Mouse (Mus musculus) forebrain, postnatal 0 days (tissue): Measurements from ENCODE around the gene Senp2. TPM values are rescaled to one million over a fixed set of nuclear protein-coding genes. Genes with fewer than 3 reads are reported as not detected.
"Not testable (repeated sequence)": the region's sequence is repeated elsewhere in the genome, so short reads cannot be mapped to it uniquely, and the experiment has no call there.

Experiments
- ATAC-seq: fragments of 200-750 bp; cut with Nextera tagmentation; 2 replicates; pipeline ENCODE4 v1.8.0; 2017; ENCODE audit warnings: mild to moderate bottlenecking, moderate library complexity
- DNase-seq: peaks from one replicate; pipeline ENCODE4 v3.0.0-alpha.2; 2015
- H3K27ac ChIP-seq: fragments of 300-500 bp; sonication (generic); 2 replicates; pipeline ENCODE4 v1.5.1; 2014; ENCODE audit warnings: low read depth, mild to moderate bottlenecking, antibody characterized with exemption, low read length, moderate library complexity, mixed read lengths
- H3K27me3 ChIP-seq: fragments of 300-500 bp; sonication (generic); 2 replicates; pipeline ENCODE4 v1.6.1; 2014; ENCODE audit warnings: mild to moderate bottlenecking, low read length, mixed read lengths; ENCODE audit not compliant: insufficient read depth
- H3K36me3 ChIP-seq: fragments of 300-500 bp; sonication (generic); 2 replicates; pipeline ENCODE4 v1.6.1; 2014; ENCODE audit warnings: mild to moderate bottlenecking, moderate library complexity; ENCODE audit not compliant: insufficient read depth
- H3K4me1 ChIP-seq: fragments of 300-500 bp; sonication (generic); 2 replicates; pipeline ENCODE4 v1.6.1; 2014; ENCODE audit warnings: antibody characterized with exemption; ENCODE audit not compliant: insufficient read depth
- H3K4me2 ChIP-seq: fragments of 300-500 bp; sonication (generic); 2 replicates; pipeline ENCODE4 v1.6.1; 2014; ENCODE audit warnings: low read depth, mild to moderate bottlenecking, moderate library complexity
- H3K4me3 ChIP-seq: fragments of 300-500 bp; sonication (generic); 2 replicates; pipeline ENCODE4 v1.5.1; 2014; ENCODE audit warnings: low read depth, low read length, mixed read lengths
- H3K9ac ChIP-seq: fragments of 300-500 bp; sonication (generic); 2 replicates; pipeline ENCODE4 v1.6.1; 2014; ENCODE audit warnings: mild to moderate bottlenecking
- H3K9me3 ChIP-seq: fragments of 300-500 bp; sonication (generic); 2 replicates; pipeline ENCODE4 v1.6.1; 2016; ENCODE audit warnings: low read length
- CTCF ChIP-seq: sonication (generic); IDR thresholded peaks from 2 replicates; pipeline ENCODE4 v1.5.1; 2016; ENCODE audit warnings: antibody characterized with exemption, control low read depth, low read depth
- WGBS: fragments of 180-500 bp; shearing (Covaris S2); extraction: QIAGEN DNeasy Blood & Tissue Kit; methylation state at CpG from one replicate; pipeline ENCODE4 v1.1.7; 2014; 5-methylcytosine and 5-hydroxymethylcytosine counted together
- polyA plus RNA-seq: library from polyadenylated mRNA; unstranded; fragments of >200 nt; fragmentation: Nextera tagmentation; extraction: Ambion mirVana; gene quantifications from 2 replicates; pipeline ENCODE4 v1.2.1, GENCODE M21; 2015
- total RNA-seq: library from RNA; depleted of rRNA; stranded (reverse); fragments of >200 nt; gene quantifications from 2 replicates; pipeline ENCODE4 v1.2.3, GENCODE M21; 2014

Gene Senp2
- total and polyA plus RNA-seq, 2 experiments from 2014 or later, result 42.1 to 49.1 TPM

DNA sequence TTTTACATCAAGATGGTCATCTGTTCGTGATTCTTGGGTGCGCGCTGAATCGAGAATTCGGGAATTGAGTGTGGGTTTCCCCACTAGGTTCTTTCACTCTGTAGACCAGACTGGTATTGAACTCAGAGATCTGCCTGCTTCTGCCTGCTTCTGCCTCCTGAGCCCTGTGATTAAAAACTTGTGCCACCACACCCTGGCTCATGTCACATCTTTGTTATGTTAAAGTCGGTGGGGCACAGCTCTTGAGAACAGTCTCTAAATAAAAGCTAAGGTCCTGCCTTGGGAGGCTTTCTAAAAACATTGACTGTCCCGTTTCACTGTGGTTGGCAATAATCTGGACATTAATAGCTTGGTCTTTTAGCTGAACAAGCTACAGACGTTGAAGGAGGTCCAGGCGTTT is 26.1 kb upstream of the Senp2 start:
- ATAC-seq (no peak), DNase-seq (no peak)
- WGBS, result 92% methylated on average over 9 of the region's 9 CpGs
- no peak for TF ChIP-seq CTCF
- H3K4me2 ChIP-seq, result no peak overlapping the region
- H3K27me3 ChIP-seq, result no peaks in the 10 kb centered on the region
- no peaks in the 10 kb centered on the region for H3K9me3 ChIP-seq
- no peaks in the 10 kb centered on the region for H3K36me3 ChIP-seq
- no peak overlapping the region for H3K4me3 ChIP-seq
- no peak overlapping the region for H3K9ac ChIP-seq
- no peaks in the 10 kb centered on the region for H3K4me1 ChIP-seq
- no peak overlapping the region for H3K27ac ChIP-seq

DNA sequence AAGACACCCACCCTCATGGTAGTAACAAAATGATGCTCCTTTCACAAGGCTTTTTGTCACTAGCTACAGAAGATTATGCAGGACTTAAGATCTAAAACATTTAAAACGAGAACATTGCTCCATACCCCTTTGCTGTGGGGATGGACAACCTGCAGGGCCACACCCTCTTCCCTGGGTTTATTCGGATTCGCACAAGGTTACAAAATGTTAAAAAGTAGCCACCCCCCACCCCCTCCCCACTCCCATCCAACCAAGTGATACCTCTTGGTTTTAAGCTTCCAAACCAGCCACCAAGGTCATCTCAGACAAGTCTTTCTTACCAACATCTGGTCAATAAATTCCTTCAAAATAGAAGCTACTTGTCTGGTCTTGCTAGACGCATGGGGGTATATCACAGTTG is 25.7 kb upstream of the Senp2 start:
- DNase-seq (no peak), ATAC-seq (no peak)
- no peaks in the 10 kb centered on the region for H3K36me3 ChIP-seq
- H3K27ac ChIP-seq, result no peak overlapping the region
- 93% methylated on average over 4 of the region's 4 CpGs for WGBS
- H3K4me2 ChIP-seq, result no peak overlapping the region
- H3K4me1 ChIP-seq, result no peaks in the 10 kb centered on the region
- TF ChIP-seq CTCF, result no peak
- H3K4me3 ChIP-seq, result no peak overlapping the region
- no peaks in the 10 kb centered on the region for H3K27me3 ChIP-seq
- H3K9me3 ChIP-seq, result no peaks in the 10 kb centered on the region
- no peak overlapping the region for H3K9ac ChIP-seq

DNA sequence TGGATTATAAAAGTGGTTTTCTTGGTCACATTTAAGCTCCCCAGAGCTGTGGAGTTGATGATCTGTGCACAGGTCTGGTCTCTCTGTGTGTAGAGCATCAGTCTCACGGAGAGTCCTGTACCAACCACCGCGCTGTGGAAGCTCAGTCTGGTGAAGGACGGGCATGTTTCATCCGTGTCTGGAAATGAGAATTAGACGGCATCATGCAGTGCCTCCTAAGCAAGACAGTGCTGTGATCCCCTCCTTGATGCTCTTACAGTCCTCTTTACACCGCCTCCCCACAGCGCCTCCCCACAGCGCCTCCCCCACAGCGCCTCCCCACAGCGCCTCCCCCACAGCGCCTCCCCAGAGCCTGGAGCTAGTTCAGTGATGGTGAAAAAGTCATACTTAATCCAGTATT is 25.2 kb upstream of the Senp2 start:
- Histone ChIP-seq H3K27ac (no peak overlapping the region), H3K9me3 (no peaks in the 10 kb centered on the region), H3K9ac (no peak overlapping the region), H3K4me1 (no peaks in the 10 kb centered on the region), H3K4me3 (no peak overlapping the region), H3K4me2 (no peak overlapping the region), H3K27me3 (no peaks in the 10 kb centered on the region), H3K36me3 (no peaks in the 10 kb centered on the region)
- ATAC-seq (no peak), DNase-seq (no peak)
- TF ChIP-seq CTCF, result no peak
- 88% methylated on average over 12 of the region's 12 CpGs for WGBS

DNA sequence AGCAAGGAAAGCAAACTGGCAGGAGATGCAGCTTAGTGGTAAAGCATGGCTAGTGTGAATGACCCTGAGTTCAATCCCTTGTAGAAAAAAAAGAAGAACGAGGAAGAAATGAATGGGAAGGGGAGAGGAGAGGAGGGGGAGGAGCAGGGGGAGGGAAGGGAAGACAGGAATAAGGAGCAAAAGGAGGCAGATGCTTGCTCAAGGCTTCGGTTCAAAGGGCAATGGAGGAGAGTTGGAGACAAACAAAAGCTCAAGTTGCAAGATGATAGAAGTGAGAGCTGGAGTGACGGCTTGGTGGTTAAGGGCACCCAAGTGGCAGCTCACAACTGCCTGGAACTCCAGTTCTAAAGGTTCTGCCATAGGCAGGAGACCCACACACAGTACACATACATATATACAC is 23.1 kb upstream of the Senp2 start:
- Histone ChIP-seq H3K27me3 (no peaks in the 10 kb centered on the region), H3K9ac (no peak overlapping the region), H3K36me3 (no peaks in the 10 kb centered on the region), H3K9me3 (no peaks in the 10 kb centered on the region), H3K4me2 (no peak overlapping the region), H3K27ac (no peak overlapping the region), H3K4me1 (no peaks in the 10 kb centered on the region), H3K4me3 (no peak overlapping the region)
- 63% methylated on average over 3 of the region's 3 CpGs for WGBS
- TF ChIP-seq CTCF, result no peak
- ATAC-seq (no peak), DNase-seq (no peak)

DNA sequence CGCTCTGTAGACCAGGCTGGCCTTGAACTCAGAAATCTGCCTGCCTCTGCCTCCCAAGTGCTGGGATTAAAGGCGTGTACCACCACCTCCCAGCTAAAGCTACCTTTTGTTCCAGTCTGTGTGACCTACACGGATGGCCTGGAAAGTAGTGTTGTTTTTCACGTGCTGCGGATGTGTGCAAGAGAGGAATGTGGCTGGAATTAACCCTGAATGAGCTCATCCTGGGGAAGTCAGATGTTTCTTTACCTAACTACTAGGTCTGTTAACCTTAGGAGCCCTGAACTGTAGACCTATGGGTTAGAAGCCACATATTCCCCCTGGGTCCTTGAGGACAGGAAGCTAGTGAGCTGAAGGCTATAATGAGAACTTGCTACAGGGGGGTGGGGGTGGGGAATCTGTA is 21.3 kb upstream of the Senp2 start:
- Histone ChIP-seq H3K4me1 (no peaks in the 10 kb centered on the region), H3K27me3 (no peaks in the 10 kb centered on the region), H3K36me3 (no peaks in the 10 kb centered on the region), H3K27ac (no peak overlapping the region), H3K9ac (no peak overlapping the region), H3K4me2 (no peak overlapping the region), H3K9me3 (no peaks in the 10 kb centered on the region), H3K4me3 (no peak overlapping the region)
- 71% methylated on average over 5 of the region's 5 CpGs for WGBS
- ATAC-seq, result no peak
- no peak for DNase-seq
- TF ChIP-seq CTCF, result no peak

DNA sequence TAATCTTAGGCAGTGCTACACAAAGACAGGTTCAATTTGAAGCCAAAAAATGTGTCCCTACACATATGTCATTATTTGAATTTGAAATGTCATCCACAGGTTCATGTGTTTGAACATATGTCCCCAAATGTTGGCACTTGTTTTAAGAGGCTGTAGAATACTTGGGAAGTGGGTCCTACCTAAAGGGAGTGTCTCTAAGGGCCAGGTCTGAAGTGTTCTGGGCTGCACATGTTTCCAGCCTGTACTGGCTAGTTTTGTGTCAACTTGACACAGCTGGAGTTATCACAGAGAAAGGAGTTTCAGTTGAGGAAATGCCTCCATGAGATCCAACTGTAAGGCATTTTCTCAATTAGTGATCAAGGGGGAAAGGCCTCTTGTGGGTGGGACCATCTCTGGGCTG is 18.4 kb upstream of the Senp2 start:
- H3K27me3 ChIP-seq, result not testable (repeated sequence)

DNA sequence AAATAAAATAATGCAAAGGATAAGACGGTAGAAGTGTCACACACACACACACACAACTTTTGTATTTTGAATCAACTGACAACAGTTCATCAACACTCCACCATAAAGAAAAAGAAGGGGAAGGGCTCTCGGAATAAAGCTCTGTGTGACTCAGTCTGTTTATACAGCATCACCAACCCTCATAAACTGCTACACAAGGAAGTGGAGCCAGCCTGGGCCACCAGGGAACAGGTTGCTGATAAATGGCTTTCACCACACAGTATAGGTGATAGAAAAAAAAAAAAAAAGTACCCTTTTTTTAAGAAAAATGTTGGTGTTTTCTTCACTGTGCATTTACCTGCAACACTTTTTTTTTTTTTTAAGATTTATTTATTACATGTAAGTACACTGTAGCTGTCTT is 17.5 kb upstream of the Senp2 start:
- no peak overlapping the region for H3K4me2 ChIP-seq
- H3K9ac ChIP-seq, result no peak overlapping the region
- no peak for DNase-seq
- H3K36me3 ChIP-seq, result no peaks in the 10 kb centered on the region
- no peaks in the 10 kb centered on the region for H3K4me1 ChIP-seq
- no peak for TF ChIP-seq CTCF
- H3K27ac ChIP-seq, result no peak overlapping the region
- WGBS, result 86% methylated on average over 2 of the region's 2 CpGs
- no peak for ATAC-seq
- H3K9me3 ChIP-seq, result no peaks in the 10 kb centered on the region
- no peak overlapping the region for H3K4me3 ChIP-seq
- no peaks in the 10 kb centered on the region for H3K27me3 ChIP-seq

More for the DNA sequence above, 18.4 kb upstream of the Senp2 start:
- not testable (repeated sequence) for H3K9me3 ChIP-seq, H3K9ac ChIP-seq, H3K36me3 ChIP-seq, ATAC-seq, H3K4me3 ChIP-seq, DNase-seq, H3K27ac ChIP-seq, H3K4me1 ChIP-seq, H3K4me2 ChIP-seq

DNA sequence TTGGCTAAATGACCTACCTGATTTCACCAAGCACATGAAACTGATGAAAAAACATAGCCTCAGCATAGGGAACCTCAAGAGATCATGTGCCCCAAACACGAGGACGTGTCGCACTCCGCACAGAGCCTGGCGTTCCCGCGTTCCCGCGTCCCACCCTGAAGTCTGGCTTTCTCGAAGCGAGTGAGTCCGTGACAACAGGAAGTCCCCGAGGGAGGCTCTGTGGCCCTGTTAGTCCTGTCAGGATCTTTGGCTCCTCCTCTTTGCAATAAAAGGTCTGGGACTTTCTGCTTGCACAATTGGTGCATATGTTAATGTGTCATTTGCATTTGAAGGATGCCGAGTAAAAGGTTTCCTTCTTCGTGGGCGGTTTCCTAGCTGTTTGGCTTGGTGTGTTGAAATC is 14.0 kb upstream of the Senp2 start, which contains the start of gene Liph:
Gene Liph (minus strand): TSS at position 360 of the 400 bp plus-strand sequence.
- no peak for TF ChIP-seq CTCF
- Histone ChIP-seq H3K9ac (no peak within 1 kb of the TSS), H3K4me2 (peak within 1 kb of the TSS; percentile 51), H3K27me3 (no peaks in the 10 kb centered on the region), H3K36me3 (no peaks in the 10 kb centered on the region), H3K9me3 (no peaks in the 10 kb centered on the region), H3K4me1 (no peaks in the 10 kb centered on the region), H3K27ac (no peak within 1 kb of the TSS), H3K4me3 (peak within 1 kb of the TSS; percentile 29)
- WGBS, result 2% methylated on average over 16 of the region's 16 CpGs
- DNase-seq (peak; percentile 11), ATAC-seq (peak; percentile 58; the same call in 1 of the 2 replicates)
